Mouse (Mus musculus) cerebellum, adult 9-10 months (tissue): ENCODE measurements at regions not wholly inside any gene's neighbourhood (a gene's known extent, or its start where the extent isn't known, plus 50 kb on each side); places are given as distances from the start of the nearest gene placed in this dataset.
A peak's percentile ranks its signal among the peaks of the same experiment; 100 is the strongest.

ENCODE experiments used
- DNase-seq: peaks from one replicate; pipeline ENCODE4 v3.0.0; 2022

- no peak for DNase-seq
These were observed 587.3 kb upstream of the Plxna2 start for GRCm38 (mm10) chr1:194030651-194031228.

- no peak for DNase-seq
These were observed 590.9 kb upstream of the Plxna2 start for GRCm38 (mm10) chr1:194026958-194027692.

- DNase-seq = no peak
These were observed 591.8 kb upstream of the Plxna2 start for GRCm38 (mm10) chr1:194026213-194026612.

GRCm38 (mm10) chr1:194019282-194019681, 598.7 kb upstream of the Plxna2 start:
- DNase-seq = peak; percentile 85

- DNase-seq = no peak
These were observed 622.1 kb upstream of the Camk1g start for GRCm38 (mm10) chr1:193992226-193992625.

- DNase-seq = no peak
These were observed 620.0 kb upstream of the Camk1g start for GRCm38 (mm10) chr1:193989956-193990675.

- no peak for DNase-seq
These were observed 619.1 kb upstream of the Camk1g start for GRCm38 (mm10) chr1:193988970-193989904.

- no peak for DNase-seq
These were observed 610.5 kb upstream of the Camk1g start for GRCm38 (mm10) chr1:193980571-193980970.

GRCm38 (mm10) chr1:193971537-193971936, 601.4 kb upstream of the Camk1g start:
- DNase-seq = no peak

- DNase-seq = no peak
These were observed 599.3 kb upstream of the Camk1g start for GRCm38 (mm10) chr1:193969264-193969908.

GRCm38 (mm10) chr1:193967957-193968926, 598.1 kb upstream of the Camk1g start:
- DNase-seq = no peak

- DNase-seq = no peak
These were observed 596.8 kb upstream of the Camk1g start for GRCm38 (mm10) chr1:193966652-193967555.

- no peak for DNase-seq
These were observed 595.2 kb upstream of the Camk1g start for GRCm38 (mm10) chr1:193965278-193965677.

- peak; percentile 8 for DNase-seq
These were observed 581.8 kb upstream of the Camk1g start for GRCm38 (mm10) chr1:193951936-193952335.

- no peak for DNase-seq
These were observed 579.7 kb upstream of the Camk1g start for GRCm38 (mm10) chr1:193949817-193950216.

GRCm38 (mm10) chr1:193946953-193947586, 577.0 kb upstream of the Camk1g start:
- DNase-seq = no peak

GRCm38 (mm10) chr1:193935969-193936368, 565.9 kb upstream of the Camk1g start:
- DNase-seq = no peak

GRCm38 (mm10) chr1:193934308-193934707, 564.2 kb upstream of the Camk1g start:
- DNase-seq = no peak

- no peak for DNase-seq
These were observed 561.1 kb upstream of the Camk1g start for GRCm38 (mm10) chr1:193931131-193931729.
